Mouse (Mus musculus) cortical plate, adult 2 months (tissue): Measurements from ENCODE around the gene Dctn3. TPM values are rescaled to one million over a fixed set of nuclear protein-coding genes. Genes with fewer than 3 reads are reported as not detected.
"Not testable (repeated sequence)": the region's sequence is repeated elsewhere in the genome, so short reads cannot be mapped to it uniquely, and the experiment has no call there.

Experiments used
- H3K27ac ChIP-seq: fragments of 200-500 bp; 2 replicates; pipeline ENCODE4 v1.5.1; 2012; ENCODE audit warnings: low read length, control low read depth, inconsistent platforms; ENCODE audit not compliant: insufficient read depth
- H3K4me1 ChIP-seq: fragments of 200-500 bp; 2 replicates; pipeline ENCODE4 v1.6.1; 2011; ENCODE audit warnings: low read length; ENCODE audit not compliant: control insufficient read depth, insufficient read depth
- H3K4me3 ChIP-seq: fragments of 200-500 bp; 2 replicates; pipeline ENCODE4 v1.5.1; 2011; ENCODE audit warnings: mild to moderate bottlenecking, low read length, control low read depth; ENCODE audit not compliant: insufficient read depth
- CTCF ChIP-seq: fragments of 200-500 bp; IDR thresholded peaks from 2 replicates; pipeline ENCODE4 v1.5.1; 2011; ENCODE audit warnings: mild to moderate bottlenecking, control low read depth, low read length; ENCODE audit not compliant: insufficient read depth; ENCODE audit errors: extremely low read depth
- POLR2A ChIP-seq: fragments of 200-500 bp; IDR thresholded peaks from 2 replicates; pipeline ENCODE4 v1.6.1; 2011; ENCODE audit warnings: mild to moderate bottlenecking, low read length, control low read depth; ENCODE audit not compliant: insufficient read depth; ENCODE audit errors: extremely low read depth
- polyA plus RNA-seq: library from polyadenylated mRNA; depleted of rRNA; stranded (reverse); fragments of >200 nt; gene quantifications from 2 replicates; pipeline ENCODE4 v1.2.3, GENCODE M21; 2012; rRNA removed

Dctn3 gene
- 205 TPM in 2 replicates for polyA plus RNA-seq

DNA sequence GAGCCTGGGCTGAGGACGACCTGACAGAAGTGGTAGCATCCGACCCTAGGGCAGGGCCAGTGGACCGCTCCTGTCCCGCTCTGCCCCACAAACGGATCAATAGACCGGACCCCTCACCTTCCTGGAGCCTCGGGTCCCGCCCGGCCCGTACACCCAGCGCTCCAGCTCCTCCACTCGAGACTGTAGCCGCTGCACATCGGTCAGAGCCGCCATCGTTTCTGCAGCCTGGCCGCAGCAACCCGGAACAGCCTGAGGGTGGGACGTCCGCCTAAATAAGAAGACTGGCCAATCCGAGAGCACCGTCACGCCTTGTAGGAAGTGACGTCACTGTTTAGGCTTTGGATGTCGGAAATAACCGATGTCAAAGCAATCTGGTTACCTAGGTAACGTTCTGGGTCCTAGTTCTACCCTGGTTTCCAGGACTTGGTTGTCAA, at the start of gene Dctn3:
Gene Dctn3 (minus strand): TSS at position 253 of the 434 bp plus-strand sequence.
- peak within 1 kb of the TSS; percentile 86 for H3K4me3 ChIP-seq
- no peak within 1 kb of the TSS for H3K27ac ChIP-seq
- TF ChIP-seq POLR2A (peak; percentile 96), CTCF (no peak)
- H3K4me1 ChIP-seq = peaks cover 5% of the 10 kb centered on the region; the same call in 1 of the 2 replicates

DNA sequence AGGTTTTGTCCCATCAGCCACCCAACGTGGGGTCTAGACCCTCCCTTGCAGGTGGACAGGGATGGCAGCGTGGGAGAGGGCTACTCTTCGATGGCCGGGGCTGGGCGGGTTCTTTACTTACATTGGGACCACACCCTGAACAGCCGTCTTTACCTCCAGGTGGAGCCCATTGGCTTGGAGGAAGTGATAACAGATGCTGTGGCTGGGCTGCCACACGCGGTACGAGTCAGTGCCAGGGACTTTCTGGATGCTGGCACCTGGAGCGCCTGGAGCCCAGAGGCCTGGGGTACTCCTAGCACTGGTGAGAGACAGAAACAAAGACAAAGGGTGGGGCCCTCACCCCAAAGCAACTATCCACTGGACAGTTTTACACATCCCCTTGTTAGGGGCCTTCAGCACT, 44.3 kb upstream of the Dctn3 start:
- not testable (repeated sequence) for H3K4me3 ChIP-seq, H3K4me1 ChIP-seq, H3K27ac ChIP-seq

DNA sequence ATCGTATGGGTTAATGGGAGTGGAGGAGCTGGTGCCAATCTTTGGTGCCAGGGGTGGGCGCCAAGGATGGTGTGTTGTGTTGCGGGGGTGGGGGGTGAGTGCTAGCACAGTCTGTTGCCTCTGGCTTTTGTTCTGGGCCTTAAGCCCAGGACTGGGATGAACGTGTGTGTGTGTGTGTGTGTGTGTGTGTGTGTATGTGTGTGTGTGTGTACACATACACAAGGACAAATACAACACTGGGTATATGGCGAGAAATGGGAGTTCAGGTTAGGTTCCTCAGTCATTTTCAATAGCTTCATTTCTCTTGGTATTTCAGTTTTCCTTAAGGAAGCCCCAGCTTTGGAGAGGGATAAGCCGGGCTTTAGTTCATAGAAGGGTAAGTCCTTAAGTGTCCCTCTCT, 40.2 kb upstream of the Dctn3 start:
- H3K4me1 ChIP-seq = peaks cover 17% of the 10 kb centered on the region
- H3K4me3 ChIP-seq, H3K27ac ChIP-seq: not testable (repeated sequence)

DNA sequence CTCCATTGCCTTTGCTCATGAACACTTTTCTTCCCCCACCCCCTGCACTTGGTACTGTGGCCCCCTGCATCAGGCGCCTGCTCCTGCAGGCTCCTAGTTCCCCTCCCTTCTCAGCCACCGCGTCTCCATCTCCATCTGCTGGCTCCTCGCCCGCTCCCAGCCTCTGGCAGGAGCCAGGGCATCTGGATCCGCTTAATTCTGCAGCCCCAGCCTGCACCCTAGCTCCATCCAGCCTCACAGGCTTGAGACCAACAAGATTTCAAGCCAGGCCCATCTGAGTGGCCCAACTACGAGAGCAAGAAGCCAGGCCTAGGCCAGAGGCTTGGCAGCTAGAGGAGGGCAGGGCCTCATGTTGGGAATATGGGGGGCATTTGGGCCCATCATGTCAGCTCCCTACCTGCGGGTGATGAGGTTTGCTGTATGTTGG, 39.7 kb upstream of the Dctn3 start:
- peaks cover 17% of the 10 kb centered on the region for H3K4me1 ChIP-seq
- peak overlapping the region; percentile 45; the same call in 1 of the 2 replicates for H3K27ac ChIP-seq
- not testable (repeated sequence) for H3K4me3 ChIP-seq

DNA sequence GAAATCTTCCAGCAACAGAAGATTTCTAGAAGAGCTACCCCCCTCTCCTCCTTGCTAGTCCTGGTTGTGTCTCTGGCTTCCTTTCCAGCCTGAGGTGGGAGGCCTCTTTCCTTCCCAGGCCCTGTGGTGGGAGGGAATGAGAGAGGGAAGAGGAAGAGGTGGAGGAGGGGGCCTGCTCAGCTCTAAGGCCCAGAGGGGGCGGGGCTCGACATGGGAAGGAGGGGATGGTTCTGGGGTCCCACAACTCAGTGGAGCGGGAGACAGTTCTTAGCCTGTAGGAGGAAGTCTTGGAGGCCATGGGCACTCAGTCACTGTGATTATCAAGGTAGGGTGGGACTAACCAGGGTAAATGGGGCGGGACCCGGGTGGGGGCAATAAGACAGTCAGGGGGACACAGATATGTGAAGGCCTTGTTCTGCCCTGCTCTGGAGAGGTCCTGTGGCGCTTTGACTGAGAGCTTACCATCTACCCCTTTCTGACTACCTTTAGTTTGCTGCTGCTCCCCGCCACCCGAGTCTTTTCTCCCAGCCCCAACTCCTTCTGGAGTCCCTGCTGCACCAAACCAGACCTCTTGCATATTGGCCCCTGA, 39.2 kb upstream of the Dctn3 start:
- H3K4me1 ChIP-seq = peaks cover 17% of the 10 kb centered on the region
- no peak overlapping the region for H3K4me3 ChIP-seq
- H3K27ac ChIP-seq = peak overlapping the region; percentile 45; the same call in 1 of the 2 replicates
- no peak for TF ChIP-seq CTCF
- no peak for TF ChIP-seq POLR2A

DNA sequence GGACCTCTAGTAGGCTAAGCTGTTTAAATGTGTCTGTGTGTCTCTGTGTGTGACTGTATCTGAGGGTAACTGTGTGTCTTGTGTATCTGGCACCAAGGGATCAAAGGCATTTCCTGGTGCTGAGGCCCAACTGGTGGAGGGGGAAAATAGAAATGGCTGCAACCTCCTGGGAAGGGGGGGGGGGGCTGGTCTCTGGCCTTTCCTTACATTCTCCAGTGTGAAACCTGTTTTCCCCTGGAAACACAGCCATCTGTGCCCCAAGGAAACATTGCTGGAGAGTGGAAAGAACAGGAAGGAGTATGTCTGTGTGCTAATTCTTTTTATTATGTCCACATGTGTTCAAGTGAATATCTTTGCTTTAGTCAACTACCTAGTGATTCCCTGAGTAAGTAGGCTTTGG, 38.7 kb upstream of the Dctn3 start:
- peaks cover 17% of the 10 kb centered on the region for H3K4me1 ChIP-seq
- H3K4me3 ChIP-seq = no peak overlapping the region
- no peak overlapping the region for H3K27ac ChIP-seq
- no peak for TF ChIP-seq CTCF

DNA sequence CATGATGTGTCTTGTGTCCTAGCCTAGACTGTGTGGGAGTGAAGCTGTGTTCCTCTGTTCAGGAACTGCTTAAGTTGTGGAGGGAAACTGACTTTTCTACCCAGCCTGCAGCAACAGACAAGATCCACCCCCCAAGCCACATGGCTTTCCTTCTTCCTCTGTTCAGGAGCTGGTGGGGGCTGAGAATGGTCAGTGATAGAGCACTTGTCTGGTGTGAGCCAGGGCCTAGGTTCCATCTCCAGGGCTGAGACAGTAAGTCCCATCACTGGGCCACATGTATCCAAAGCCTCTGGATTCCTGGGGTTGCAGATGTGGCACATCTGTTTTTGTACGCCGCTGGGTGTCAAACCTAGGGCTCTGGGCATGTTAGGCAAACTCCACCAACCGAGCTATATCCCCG, 37.9 kb upstream of the Dctn3 start:
- TF ChIP-seq POLR2A (no peak), CTCF (no peak)
- H3K27ac ChIP-seq = peak overlapping the region; percentile 18; the same call in 1 of the 2 replicates
- H3K4me1 ChIP-seq = peaks cover 20% of the 10 kb centered on the region
- peak overlapping the region; percentile 23; the same call in 1 of the 2 replicates for H3K4me3 ChIP-seq

DNA sequence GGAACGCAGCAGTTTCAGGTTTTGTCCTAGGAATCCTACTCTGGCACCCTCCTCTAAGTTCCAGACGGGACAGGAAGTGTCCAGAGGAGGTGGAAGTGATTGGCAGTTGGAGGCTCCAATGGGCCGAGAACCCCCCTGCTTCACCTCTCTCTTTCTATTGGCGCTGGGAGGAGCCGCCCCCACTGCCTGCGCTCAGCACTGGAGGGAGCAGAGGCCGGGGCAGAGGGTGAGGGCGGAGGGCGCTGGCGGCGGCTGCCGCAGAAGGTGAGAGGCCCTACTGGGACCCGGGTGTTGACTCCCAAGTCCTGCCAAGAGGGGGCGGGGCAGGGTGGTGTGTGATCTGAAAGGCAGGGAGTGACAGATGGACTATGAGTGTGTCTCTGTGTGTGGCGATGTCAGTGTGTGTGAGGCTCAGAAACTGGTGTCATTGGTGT, 37.3 kb upstream of the Dctn3 start:
- Histone ChIP-seq H3K4me3 (peak overlapping the region; percentile 23), H3K4me1 (peaks cover 20% of the 10 kb centered on the region), H3K27ac (peak overlapping the region; percentile 26)
- no peak for TF ChIP-seq CTCF
- no peak for TF ChIP-seq POLR2A

DNA sequence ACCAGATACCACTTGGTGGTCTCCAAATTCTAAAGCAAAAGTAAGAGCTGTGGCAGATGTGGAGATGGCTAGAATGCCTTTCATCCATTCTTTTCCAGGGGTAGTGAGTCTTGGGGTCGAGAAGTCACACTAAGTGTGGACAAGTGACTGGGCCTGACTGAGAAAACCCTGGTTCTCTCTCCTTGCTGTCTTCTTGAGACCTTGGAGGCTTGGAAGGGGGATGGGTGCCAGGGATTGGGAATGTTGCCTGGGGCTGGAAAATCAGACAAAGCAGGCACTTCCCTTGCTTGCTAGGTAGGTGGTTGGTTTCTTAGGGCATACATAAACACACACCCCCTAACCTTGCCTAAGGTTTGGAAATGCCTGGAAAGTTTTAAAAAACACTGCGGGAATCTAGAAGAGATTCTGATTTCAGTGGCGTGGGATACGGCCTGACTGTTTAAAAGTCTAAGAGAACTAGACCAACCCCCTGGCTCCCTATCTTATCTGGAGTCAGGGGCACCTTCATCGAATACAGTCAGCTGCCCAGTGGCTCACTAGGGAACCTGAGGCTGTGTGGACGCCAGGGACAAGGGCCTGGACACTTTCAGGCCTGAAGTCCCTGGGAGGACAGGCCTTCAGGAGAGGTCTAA, 36.8 kb upstream of the Dctn3 start:
- no peak for TF ChIP-seq CTCF
- no peak for TF ChIP-seq POLR2A
- Histone ChIP-seq H3K4me3 (no peak overlapping the region), H3K27ac (peak overlapping the region; percentile 36), H3K4me1 (peaks cover 20% of the 10 kb centered on the region)

DNA sequence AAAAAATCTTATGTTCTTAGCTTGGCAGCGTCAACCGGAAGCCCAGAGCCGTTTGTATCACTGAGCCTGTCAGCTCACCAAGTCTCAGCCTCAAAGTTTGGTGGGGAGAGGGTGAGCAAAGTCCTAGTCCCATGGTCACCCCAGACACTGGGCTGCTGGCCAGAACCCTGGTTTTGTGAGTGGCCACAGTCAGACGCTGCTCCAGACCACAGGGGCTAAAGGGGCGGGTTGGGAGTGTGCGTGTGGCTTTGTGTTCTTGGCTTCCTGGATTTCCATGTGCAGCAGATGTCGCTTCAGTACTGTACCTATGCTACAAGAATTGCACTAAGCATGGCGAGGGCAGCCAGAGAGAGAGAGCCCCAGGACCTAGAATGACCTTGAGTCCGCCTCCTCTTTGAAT, 36.2 kb upstream of the Dctn3 start:
- Histone ChIP-seq H3K4me1 (peaks cover 20% of the 10 kb centered on the region), H3K27ac (peak overlapping the region; percentile 36; the same call in 1 of the 2 replicates), H3K4me3 (no peak overlapping the region)
- TF ChIP-seq POLR2A (peak; percentile 26; the same call in 1 of the 2 replicates), CTCF (no peak)

DNA sequence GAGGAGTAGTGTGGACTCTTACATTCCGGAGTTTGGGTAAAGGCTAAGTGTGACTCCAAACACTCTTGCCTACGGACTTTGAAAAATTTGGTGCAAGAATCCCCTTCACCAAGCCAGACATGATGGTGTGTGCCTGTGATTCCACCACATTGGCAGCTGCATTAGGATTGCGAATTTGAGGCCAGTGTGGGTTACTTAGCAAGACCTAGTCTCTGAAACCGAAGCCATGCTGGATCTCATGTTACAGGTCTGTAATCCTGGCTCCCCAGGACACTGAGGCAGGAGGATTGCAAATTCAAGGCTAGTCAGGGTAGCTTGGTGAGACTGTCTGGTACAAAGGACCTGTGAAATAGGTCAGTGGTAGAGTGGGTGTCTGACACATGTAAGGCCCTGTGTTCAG, 35.7 kb upstream of the Dctn3 start:
- 0 out of 2 replicates have a peak overlapping the region, but pooled peaks have one; percentile 9 for H3K27ac ChIP-seq
- H3K4me3 ChIP-seq = no peak overlapping the region
- no peak for TF ChIP-seq POLR2A
- TF ChIP-seq CTCF = no peak
- peaks cover 20% of the 10 kb centered on the region for H3K4me1 ChIP-seq
